Mouse (Mus musculus) heart, embryonic 11.5 days (tissue): ENCODE data around the gene Irf9. TPM values are rescaled to one million over a fixed set of nuclear protein-coding genes. Genes with fewer than 3 reads are reported as not detected.

Source experiments
- ATAC-seq: fragments of 200-750 bp; cut with Nextera tagmentation; replicated peaks from 2 replicates; pipeline ENCODE4 v1.8.0; 2017; ENCODE audit warnings: moderate library complexity; ENCODE audit not compliant: insufficient number of reproducible peaks, low FRiP score, low TSS enrichment
- H3K27ac ChIP-seq: fragments of 300-500 bp; sonication (generic); 2 replicates; pipeline ENCODE4 v1.5.1; 2014; ENCODE audit warnings: mild to moderate bottlenecking, low read depth, low read length
- H3K27me3 ChIP-seq: fragments of 300-500 bp; sonication (generic); 2 replicates; pipeline ENCODE4 v1.6.1; 2014; ENCODE audit warnings: mild to moderate bottlenecking, low read length, mixed read lengths; ENCODE audit not compliant: control insufficient read depth, insufficient read depth
- H3K36me3 ChIP-seq: fragments of 300-500 bp; sonication (generic); 2 replicates; pipeline ENCODE4 v1.6.1; 2014; ENCODE audit warnings: mild to moderate bottlenecking, low read length, moderate library complexity, mixed read lengths; ENCODE audit not compliant: control insufficient read depth, insufficient read depth
- H3K4me1 ChIP-seq: fragments of 300-500 bp; sonication (generic); 2 replicates; pipeline ENCODE4 v1.6.1; 2014; ENCODE audit warnings: low read length; ENCODE audit not compliant: control insufficient read depth, insufficient read depth
- H3K4me2 ChIP-seq: fragments of 300-500 bp; sonication (generic); 2 replicates; pipeline ENCODE4 v1.6.1; 2014; ENCODE audit warnings: mild to moderate bottlenecking, moderate library complexity
- H3K4me3 ChIP-seq: fragments of 300-500 bp; sonication (generic); 2 replicates; pipeline ENCODE4 v1.5.1; 2014; ENCODE audit warnings: low read depth, low read length
- H3K9ac ChIP-seq: fragments of 300-500 bp; sonication (generic); 2 replicates; pipeline ENCODE4 v1.6.1; 2014; ENCODE audit warnings: mild to moderate bottlenecking, low read depth, low read length, moderate library complexity
- H3K9me3 ChIP-seq: fragments of 300-500 bp; sonication (generic); replicated peaks from 2 replicates; pipeline ENCODE4 v1.6.1; 2016; ENCODE audit warnings: low read length; ENCODE audit not compliant: control insufficient read depth
- WGBS: fragments of 180-500 bp; shearing (Covaris S2); extraction: QIAGEN DNeasy Blood & Tissue Kit; methylation state at CpG from one replicate; pipeline ENCODE4 v1.1.7; 2014; ENCODE audit not compliant: insufficient replicate concordance; 5-methylcytosine and 5-hydroxymethylcytosine counted together
- polyA plus RNA-seq: library from polyadenylated mRNA; unstranded; fragments of >200 nt; fragmentation: Nextera tagmentation; extraction: Ambion mirVana; gene quantifications from 2 replicates; pipeline ENCODE4 v1.2.1, GENCODE M21; 2014

Gene Irf9
- polyA plus RNA-seq, 1 experiment from 2014 or later: 6.4 TPM

- peak overlapping the region; percentile 70; the same call in 1 of the 2 replicates for H3K4me2 ChIP-seq
- 83% methylated on average over 10 of the region's 10 CpGs for WGBS
Measured at GRCm38 (mm10) chr14:55561860-55562259, 41.5 kb upstream of the Irf9 start.

GRCm38 (mm10) chr14:55563249-55563648 is 40.1 kb upstream of the Irf9 start:
- peaks cover 26% of the 10 kb centered on the region for H3K36me3 ChIP-seq
- 85% methylated on average over 11 of the region's 11 CpGs for WGBS

More at GRCm38 (mm10) chr14:55561860-55562259, 41.5 kb upstream of the Irf9 start:
- H3K4me1 ChIP-seq: peaks cover 13% of the 10 kb centered on the region
- H3K27me3 ChIP-seq: no peaks in the 10 kb centered on the region
- no peak overlapping the region for H3K27ac ChIP-seq
- no peaks in the 10 kb centered on the region for H3K9me3 ChIP-seq
- H3K4me3 ChIP-seq: no peak overlapping the region
- H3K9ac ChIP-seq: no peak overlapping the region
- no peak for ATAC-seq
- peaks cover 20% of the 10 kb centered on the region for H3K36me3 ChIP-seq

GRCm38 (mm10) chr14:55565748-55566147 is 37.6 kb upstream of the Irf9 start:
- ATAC-seq: no peak
- Histone ChIP-seq H3K4me3 (no peak overlapping the region), H3K27ac (no peak overlapping the region), H3K4me2 (no peak overlapping the region), H3K9ac (no peak overlapping the region), H3K4me1 (peaks cover 15% of the 10 kb centered on the region), H3K9me3 (no peaks in the 10 kb centered on the region), H3K27me3 (no peaks in the 10 kb centered on the region), H3K36me3 (peaks cover 35% of the 10 kb centered on the region)
- WGBS: 78% methylated on average over 3 of the region's 3 CpGs

More at GRCm38 (mm10) chr14:55563249-55563648, 40.1 kb upstream of the Irf9 start:
- Histone ChIP-seq H3K27me3 (no peaks in the 10 kb centered on the region), H3K4me3 (no peak overlapping the region), H3K4me1 (peaks cover 13% of the 10 kb centered on the region), H3K9ac (no peak overlapping the region), H3K9me3 (no peaks in the 10 kb centered on the region), H3K27ac (no peak overlapping the region), H3K4me2 (no peak overlapping the region)
- ATAC-seq: no peak

- Histone ChIP-seq H3K36me3 (peaks cover 35% of the 10 kb centered on the region), H3K9me3 (no peaks in the 10 kb centered on the region), H3K4me3 (no peak overlapping the region), H3K27ac (no peak overlapping the region), H3K9ac (no peak overlapping the region), H3K4me1 (peaks cover 2% of the 10 kb centered on the region; the same call in 1 of the 2 replicates), H3K4me2 (no peak overlapping the region), H3K27me3 (no peaks in the 10 kb centered on the region)
- ATAC-seq: no peak
- WGBS: 81% methylated on average over 3 of the region's 3 CpGs
Measured at GRCm38 (mm10) chr14:55567496-55567895, 35.9 kb upstream of the Irf9 start.

- 85% methylated on average over 2 of the region's 2 CpGs for WGBS
- ATAC-seq: no peak
- Histone ChIP-seq H3K9ac (no peak overlapping the region), H3K36me3 (peaks cover 25% of the 10 kb centered on the region), H3K4me3 (no peak overlapping the region), H3K4me1 (peaks cover 9% of the 10 kb centered on the region), H3K27me3 (no peaks in the 10 kb centered on the region), H3K9me3 (no peaks in the 10 kb centered on the region), H3K27ac (no peak overlapping the region), H3K4me2 (no peak overlapping the region)
Measured at GRCm38 (mm10) chr14:55570588-55570987, 32.8 kb upstream of the Irf9 start.

GRCm38 (mm10) chr14:55571760-55572159 is 31.6 kb upstream of the Irf9 start:
- H3K4me2 ChIP-seq: no peak overlapping the region
- no peaks in the 10 kb centered on the region for H3K9me3 ChIP-seq
- no peak overlapping the region for H3K4me3 ChIP-seq
- no peaks in the 10 kb centered on the region for H3K27me3 ChIP-seq
- peaks cover 18% of the 10 kb centered on the region for H3K4me1 ChIP-seq
- peaks cover 16% of the 10 kb centered on the region for H3K36me3 ChIP-seq
- H3K9ac ChIP-seq: no peak overlapping the region
- no peak overlapping the region for H3K27ac ChIP-seq
- no peak for ATAC-seq

- H3K9ac ChIP-seq: peak within 1 kb of the TSS; percentile 81
- ATAC-seq: peak; percentile 62
- H3K27ac ChIP-seq: peak within 1 kb of the TSS; percentile 98
- peaks cover 27% of the 10 kb centered on the region for H3K4me1 ChIP-seq
- H3K4me2 ChIP-seq: peak within 1 kb of the TSS; percentile 68
- peaks cover 6% of the 10 kb centered on the region; the same call in 1 of the 2 replicates for H3K36me3 ChIP-seq
- H3K27me3 ChIP-seq: no peaks in the 10 kb centered on the region
- peak within 1 kb of the TSS; percentile 39 for H3K4me3 ChIP-seq
- WGBS: 41% methylated on average over 8 of the region's 8 CpGs
- H3K9me3 ChIP-seq: no peaks in the 10 kb centered on the region
Measured at GRCm38 (mm10) chr14:55575302-55575701, 28.1 kb upstream of the Irf9 start, which contains the start of gene Fitm1. TSS of gene Fitm1 (plus strand) at chr14:55575617.

- Histone ChIP-seq H3K4me2 (peak overlapping the region; percentile 68), H3K27ac (peak overlapping the region; percentile 98), H3K9me3 (no peaks in the 10 kb centered on the region), H3K9ac (peak overlapping the region; percentile 81), H3K27me3 (no peaks in the 10 kb centered on the region), H3K36me3 (peaks cover 8% of the 10 kb centered on the region; the same call in 1 of the 2 replicates), H3K4me3 (peak overlapping the region; percentile 39), H3K4me1 (peaks cover 25% of the 10 kb centered on the region)
- WGBS: 49% methylated on average over 13 of the region's 13 CpGs
- ATAC-seq: no peak
Measured at GRCm38 (mm10) chr14:55575711-55576110, 27.7 kb upstream of the Irf9 start.

- Histone ChIP-seq H3K4me2 (peak overlapping the region; percentile 68), H3K27me3 (no peaks in the 10 kb centered on the region), H3K4me1 (peaks cover 25% of the 10 kb centered on the region), H3K9ac (peak overlapping the region; percentile 81), H3K4me3 (peak overlapping the region; percentile 39), H3K36me3 (peaks cover 9% of the 10 kb centered on the region; the same call in 1 of the 2 replicates), H3K27ac (peak overlapping the region; percentile 98), H3K9me3 (no peaks in the 10 kb centered on the region)
- no peak for ATAC-seq
- WGBS: 61% methylated on average over 16 of the region's 16 CpGs
Measured at GRCm38 (mm10) chr14:55576376-55576775, 27.0 kb upstream of the Irf9 start.
